Mouse (Mus musculus) olfactory bulb, adult 2 months (tissue): ENCODE measurements around the gene Prcc. TPM values are rescaled to one million over a fixed set of nuclear protein-coding genes. Genes with fewer than 3 reads are reported as not detected.
"Not testable (repeated sequence)": the region's sequence is repeated elsewhere in the genome, so short reads cannot be mapped to it uniquely, and the experiment has no call there.

Source experiments
- H3K27ac ChIP-seq: fragments of 200-500 bp; 2 replicates; pipeline ENCODE4 v1.5.1; 2012; ENCODE audit warnings: low read depth, low read length; ENCODE audit not compliant: insufficient read depth
- H3K4me1 ChIP-seq: fragments of 200-500 bp; 2 replicates; pipeline ENCODE4 v1.6.1; 2012; ENCODE audit warnings: low read length; ENCODE audit not compliant: control insufficient read depth, insufficient read depth
- H3K4me3 ChIP-seq: fragments of 200-500 bp; 2 replicates; pipeline ENCODE4 v1.5.1; 2012; ENCODE audit warnings: mild to moderate bottlenecking, low read depth, low read length, moderate library complexity; ENCODE audit not compliant: insufficient read depth
- CTCF ChIP-seq: fragments of 200-500 bp; IDR thresholded peaks from 2 replicates; pipeline ENCODE4 v1.5.1; 2012; ENCODE audit warnings: low read depth, mild to moderate bottlenecking, low read length, moderate library complexity; ENCODE audit not compliant: insufficient read depth
- POLR2A ChIP-seq: fragments of 200-500 bp; IDR thresholded peaks from 2 replicates; pipeline ENCODE4 v1.6.1; 2012; ENCODE audit warnings: mild to moderate bottlenecking, low read depth, low read length, moderate library complexity; ENCODE audit not compliant: insufficient read depth
- WGBS: fragments of 180-500 bp; shearing (Covaris S2); methylation state at CpG from one replicate; pipeline ENCODE4 v1.1.7; 2018; 5-methylcytosine and 5-hydroxymethylcytosine counted together
- polyA plus RNA-seq: library from polyadenylated mRNA; stranded (reverse); fragments of >200 nt; gene quantifications from 2 replicates; pipeline ENCODE4 v1.2.4, GENCODE M21; 2012; ENCODE audit warnings: low replicate concordance; ENCODE audit not compliant: missing spikeins, insufficient read depth, insufficient read length

Gene Prcc
- polyA plus RNA-seq, 1 experiment, result not detected

GRCm38 (mm10) chr3:87893367-87893905 lies 8.0 kb upstream of the Prcc start:
- Histone ChIP-seq H3K4me1 (no peaks in the 10 kb centered on the region), H3K27ac (no peak overlapping the region), H3K4me3 (no peak overlapping the region)
- WGBS, result 75% methylated on average over 3 of the region's 3 CpGs
- no peak for TF ChIP-seq POLR2A
- no peak for TF ChIP-seq CTCF

DNA sequence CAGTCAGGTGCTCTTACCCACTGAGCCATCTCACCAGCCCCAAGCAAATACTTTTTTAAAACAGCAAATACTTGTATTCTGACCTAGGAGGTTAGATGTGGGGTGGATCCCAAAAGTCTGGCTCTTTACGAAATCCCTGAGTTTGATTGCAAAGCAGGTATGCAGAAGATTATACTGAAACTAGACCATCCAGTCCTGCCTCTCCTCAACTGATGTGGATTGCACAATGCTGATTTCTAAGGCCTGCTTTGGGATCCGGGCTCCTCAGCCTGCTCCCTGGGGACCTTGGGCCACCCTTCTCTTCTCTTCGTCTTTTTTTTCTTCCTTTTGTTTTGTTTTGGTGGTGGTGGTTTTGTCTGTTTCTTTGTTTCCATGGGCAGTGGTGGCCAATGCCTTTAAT lies 6.1 kb upstream of the Prcc start:
- Histone ChIP-seq H3K4me1 (no peaks in the 10 kb centered on the region), H3K27ac (no peak overlapping the region), H3K4me3 (no peak overlapping the region)
- no peak for TF ChIP-seq CTCF
- no peak for TF ChIP-seq POLR2A
- WGBS, result 52% methylated on average over 3 of the region's 3 CpGs

DNA sequence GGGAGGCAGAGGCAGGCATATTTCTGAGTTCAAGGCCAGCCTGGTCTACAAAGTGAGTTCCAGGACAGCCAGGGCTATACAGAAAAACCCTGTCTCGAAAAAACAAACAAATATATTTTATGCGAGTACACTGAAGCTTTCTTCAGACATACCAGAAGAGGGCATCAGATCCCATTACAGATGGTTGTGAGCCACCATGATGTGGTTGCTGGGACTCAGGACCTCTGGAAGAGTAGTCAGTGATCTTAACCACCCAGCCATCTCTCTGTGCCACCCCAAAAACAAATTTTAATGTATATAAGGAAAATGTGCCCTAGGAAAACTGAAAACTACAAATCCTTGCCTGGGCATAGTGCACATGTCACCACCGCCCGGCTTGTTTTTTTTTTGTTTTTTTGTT lies 2.0 kb upstream of the Prcc start:
- not testable (repeated sequence) for H3K4me1 ChIP-seq, H3K4me3 ChIP-seq, H3K27ac ChIP-seq
- 76% methylated on average over 4 of the region's 4 CpGs for WGBS

DNA sequence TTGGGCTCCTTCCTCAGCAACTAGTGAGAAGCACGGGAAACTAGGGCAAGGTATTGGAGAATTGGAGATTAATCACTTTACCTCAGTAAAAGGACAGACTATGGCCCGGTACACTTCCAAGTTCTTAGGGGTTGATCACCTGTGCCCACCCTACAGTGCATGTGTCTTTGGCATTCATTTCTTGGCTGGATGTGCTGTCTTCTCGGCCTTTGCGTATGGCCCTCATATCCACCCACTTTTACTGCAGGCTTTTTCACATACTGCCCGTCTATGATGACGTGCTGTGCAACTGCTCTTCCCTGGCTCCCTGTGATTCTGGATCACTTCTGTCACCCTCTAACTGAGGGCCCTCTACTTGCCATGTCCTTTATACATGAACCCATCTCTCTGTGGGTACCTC lies 1.0 kb upstream of the Prcc start:
- Histone ChIP-seq H3K27ac (no peak overlapping the region), H3K4me1 (no peaks in the 10 kb centered on the region; the same call in 1 of the 2 replicates), H3K4me3 (no peak overlapping the region)
- TF ChIP-seq CTCF (no peak), POLR2A (no peak)
- 80% methylated on average over 6 of the region's 6 CpGs for WGBS

DNA sequence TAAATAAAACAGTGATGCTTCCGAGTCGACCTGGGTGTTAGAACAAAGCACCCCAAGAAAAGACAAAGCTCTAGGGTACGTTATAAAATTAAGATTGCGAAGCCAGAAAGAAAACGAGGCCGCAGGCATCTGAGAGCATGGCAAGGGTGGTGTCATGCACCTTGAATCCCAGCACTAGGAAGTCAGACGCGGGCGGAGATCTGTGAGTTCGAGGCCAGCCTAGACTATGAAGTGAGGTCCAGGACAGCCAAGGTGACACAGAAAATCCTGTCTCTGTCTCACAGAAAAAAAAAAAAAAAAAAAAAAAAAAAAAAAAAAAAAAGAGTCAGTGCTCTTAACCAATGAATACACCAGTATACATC lies 577 bp upstream of the Prcc start:
- H3K4me1 ChIP-seq, result no peaks in the 10 kb centered on the region; the same call in 1 of the 2 replicates
- peak overlapping the region; percentile 25; the same call in 1 of the 2 replicates for H3K27ac ChIP-seq
- TF ChIP-seq POLR2A (no peak), CTCF (no peak)
- peak overlapping the region; percentile 49 for H3K4me3 ChIP-seq
- WGBS, result 9% methylated on average over 10 of the region's 10 CpGs

- Histone ChIP-seq H3K4me3 (peak overlapping the region; percentile 88), H3K27ac (peak overlapping the region; percentile 70; the same call in 1 of the 2 replicates), H3K4me1 (no peaks in the 10 kb centered on the region; the same call in 1 of the 2 replicates)
- TF ChIP-seq POLR2A (no peak), CTCF (no peak)
- WGBS, result 1% methylated on average over 28 of the region's 28 CpGs
Measured at GRCm38 (mm10) chr3:87884708-87885251, 628 bp downstream of the Prcc start.

DNA sequence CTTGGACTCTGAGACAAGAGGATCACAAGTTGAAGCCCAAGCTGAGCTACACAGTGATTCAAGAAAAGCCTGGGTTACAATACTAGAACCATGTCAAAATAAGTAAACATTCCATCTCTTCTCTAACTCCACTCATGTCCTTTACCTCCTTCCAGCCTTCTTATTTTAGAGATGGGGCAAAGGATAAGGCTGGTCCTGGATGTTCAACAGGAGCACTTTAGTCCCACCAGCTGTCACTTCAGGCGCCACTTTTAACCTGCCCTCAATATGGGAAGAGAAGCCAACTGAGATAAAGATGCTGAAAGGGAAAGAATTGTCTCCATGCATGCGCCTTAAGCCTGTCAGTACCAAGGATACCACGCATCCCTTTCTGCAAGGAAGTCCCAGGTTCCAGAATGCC lies 1.1 kb downstream of the Prcc start:
- 1% methylated on average over 3 of the region's 3 CpGs for WGBS

GRCm38 (mm10) chr3:87877730-87878129 lies 7.7 kb downstream of the Prcc start:
- WGBS, result 87% methylated on average over 4 of the region's 4 CpGs
- no peak overlapping the region for H3K4me3 ChIP-seq
- TF ChIP-seq CTCF (no peak), POLR2A (no peak)
- no peak overlapping the region for H3K27ac ChIP-seq
- H3K4me1 ChIP-seq, result no peaks in the 10 kb centered on the region

More for the DNA sequence above, 1.1 kb downstream of the Prcc start:
- no peak for TF ChIP-seq CTCF
- no peak for TF ChIP-seq POLR2A
- peak overlapping the region; percentile 88 for H3K4me3 ChIP-seq
- no peaks in the 10 kb centered on the region; the same call in 1 of the 2 replicates for H3K4me1 ChIP-seq
- no peak overlapping the region for H3K27ac ChIP-seq

GRCm38 (mm10) chr3:87864111-87864510 lies 21.3 kb downstream of the Prcc start:
- H3K27ac ChIP-seq, H3K4me3 ChIP-seq, H3K4me1 ChIP-seq: not testable (repeated sequence)
- WGBS, result 90% methylated on average over 4 of the region's 4 CpGs

DNA sequence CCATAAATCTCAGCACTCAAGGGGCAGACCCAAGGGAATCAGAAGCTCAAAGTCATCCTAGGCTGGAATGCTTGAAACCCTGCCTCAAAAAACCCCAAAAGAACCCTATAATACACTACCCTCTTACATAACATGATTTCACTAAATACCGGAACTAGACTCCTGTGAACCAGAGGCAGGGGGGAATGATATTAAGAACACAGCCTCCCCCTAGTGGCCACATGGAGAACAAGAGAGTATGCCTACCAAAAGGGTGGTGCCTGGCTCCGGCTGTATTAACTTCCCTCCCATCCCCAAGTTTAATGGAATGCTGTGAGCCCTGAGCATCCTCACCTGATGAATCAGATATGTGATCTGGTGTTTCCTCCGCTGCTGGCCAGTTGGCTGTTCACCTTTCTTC lies 25.6 kb downstream of the Prcc start:
- H3K27ac ChIP-seq, result no peak overlapping the region
- WGBS, result 16% methylated on average over 3 of the region's 3 CpGs
- TF ChIP-seq POLR2A, result no peak
- TF ChIP-seq CTCF, result no peak

More for the DNA sequence above, 25.6 kb downstream of the Prcc start:
- Histone ChIP-seq H3K4me3 (no peak overlapping the region), H3K4me1 (no peaks in the 10 kb centered on the region)
